13 mouse cellular contexts compared by ENCODE assay signal in the genomic region with DNA sequence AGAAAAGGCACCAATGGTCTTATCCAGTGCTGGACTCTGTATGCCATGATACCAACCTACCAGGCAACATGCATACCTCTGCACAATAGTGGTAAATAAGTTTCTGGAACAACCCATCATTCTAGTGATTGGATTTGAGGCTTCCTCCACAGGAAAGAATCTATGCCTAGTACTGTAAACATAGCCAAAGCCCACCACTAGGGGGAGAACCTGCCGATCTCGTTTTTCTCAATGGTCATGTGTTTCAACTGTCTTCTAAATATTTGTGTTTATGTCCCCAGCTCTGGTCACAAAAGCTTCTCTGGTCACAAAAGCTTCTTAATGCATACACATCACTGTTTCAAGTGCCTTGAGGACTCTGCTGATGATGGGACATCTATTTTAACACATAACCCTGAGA. TPM values are rescaled to one million over a fixed set of nuclear protein-coding genes. Genes with fewer than 3 reads are reported as not detected.
A peak's percentile ranks its signal among the peaks of the same experiment; 100 is the strongest.
DNase-seq lines count a peak whose midpoint lies in the region; ATAC-seq and TF ChIP-seq lines count a peak whose summit lies in the region.
"Had no signal": no experiment of that assay in that cellular context is flagged by ENCODE, and none has a peak within 500 bp of the region (broad histone marks: within the 10 kb centered on the region; RNA-seq: fewer than 3 reads in every experiment).

No protein-coding gene starts in this region.

- H3K9ac ChIP-seq in kidney, embryonic 16.5 days (replicated peaks; ENCODE audit: low read length): no peak overlapping the region
- H3K9ac ChIP-seq: liver, embryonic 15.5 days; neural tube, embryonic 15.5 days had no signal

- ATAC-seq in kidney, embryonic 16.5 days (ENCODE audit: low FRiP score, low TSS enrichment): no peak
- no peak for ATAC-seq in CD4-positive, CD25-positive, alpha-beta regulatory T cell, adult 4 months

- no peak overlapping the region for H3K4me3 ChIP-seq in kidney, adult 2 months (ENCODE audit: insufficient read depth, low read depth, low read length)
- H3K4me3 ChIP-seq in kidney, embryonic 16.5 days (ENCODE audit: low read length): no peak overlapping the region
- H3K4me3 ChIP-seq in thymus, adult 2 months (ENCODE audit: control insufficient read depth, insufficient read depth, low read length): no peak overlapping the region
- H3K4me3 ChIP-seq: heart, embryonic 10.5 days; liver, embryonic 15.5 days; neural tube, embryonic 15.5 days had no signal

- no peak overlapping the region for H3K27ac ChIP-seq in kidney, adult 2 months (ENCODE audit: insufficient read depth, low read depth, low read length)
- H3K27ac ChIP-seq in kidney, embryonic 16.5 days (ENCODE audit: low read length): no peak overlapping the region
- no peak overlapping the region for H3K27ac ChIP-seq in thymus, adult 2 months (ENCODE audit: control insufficient read depth, insufficient read depth, low read length)
- H3K27ac ChIP-seq: heart, embryonic 10.5 days; liver, embryonic 15.5 days; neural tube, embryonic 15.5 days had no signal

- no peaks in the 10 kb centered on the region for H3K27me3 ChIP-seq in kidney, adult 2 months (replicated peaks; ENCODE audit: control insufficient read depth, insufficient read depth, low read length)
- no peaks in the 10 kb centered on the region for H3K27me3 ChIP-seq in kidney, embryonic 16.5 days (ENCODE audit: insufficient read depth, low read length)
- H3K27me3 ChIP-seq in thymus, adult 2 months (ENCODE audit: control insufficient read depth, insufficient read depth, low read length): no peaks in the 10 kb centered on the region
- H3K27me3 ChIP-seq: liver, embryonic 15.5 days; neural tube, embryonic 15.5 days had no signal

- no peak overlapping the region for H3K4me2 ChIP-seq in kidney, embryonic 16.5 days (replicated peaks; ENCODE audit: low read depth, low read length)
- H3K4me2 ChIP-seq: liver, embryonic 15.5 days; neural tube, embryonic 15.5 days had no signal

- H3K4me1 ChIP-seq in kidney, adult 2 months (ENCODE audit: control insufficient read depth, insufficient read depth, low read length): no peaks in the 10 kb centered on the region
- H3K4me1 ChIP-seq in kidney, embryonic 16.5 days (ENCODE audit: insufficient read depth, low read length): no peaks in the 10 kb centered on the region
- no peaks in the 10 kb centered on the region for H3K4me1 ChIP-seq in thymus, adult 2 months (replicated peaks; ENCODE audit: control insufficient read depth, insufficient read depth, low read length)
- H3K4me1 ChIP-seq: heart, embryonic 10.5 days; liver, embryonic 15.5 days; neural tube, embryonic 15.5 days had no signal

- no peak for TF ChIP-seq CTCF in kidney, adult 2 months (conservative IDR thresholded peaks at IDR 0.05; ENCODE audit: insufficient read depth, insufficient read length, low read depth, low read length)
- TF ChIP-seq CTCF in thymus, adult 2 months (IDR thresholded peaks at IDR 0.05; ENCODE audit: borderline replicate concordance, control insufficient read depth, extremely low read depth, insufficient read depth, low read length, poor library complexity): no peak

- no peaks in the 10 kb centered on the region for H3K36me3 ChIP-seq in kidney, adult 2 months (ENCODE audit: control insufficient read depth, insufficient read depth, low read length)
- no peaks in the 10 kb centered on the region for H3K36me3 ChIP-seq in kidney, embryonic 16.5 days (ENCODE audit: insufficient read depth, low read length)
- H3K36me3 ChIP-seq in thymus, adult 2 months (ENCODE audit: control insufficient read depth, insufficient read depth, low read length): no peaks in the 10 kb centered on the region
- H3K36me3 ChIP-seq: heart, embryonic 10.5 days; liver, embryonic 15.5 days; neural tube, embryonic 15.5 days had no signal

- H3K9me3 ChIP-seq in kidney, embryonic 16.5 days (ENCODE audit: low read length): no peaks in the 10 kb centered on the region
- H3K9me3 ChIP-seq: heart, embryonic 10.5 days; liver, embryonic 15.5 days; neural tube, embryonic 15.5 days had no signal

- 58% methylated on average over 2 of the region's 2 CpGs for WGBS in kidney, adult 2 months
- WGBS in kidney, embryonic 16.5 days: 69% methylated on average over 2 of the region's 2 CpGs
- 73% methylated on average over 2 of the region's 2 CpGs for WGBS in thymus, adult 2 months

- TF ChIP-seq POLR2A in kidney, adult 2 months (IDR thresholded peaks at IDR 0.05; ENCODE audit: low read depth, low read length): no peak
- no peak for TF ChIP-seq POLR2A in thymus, adult 2 months (IDR thresholded peaks at IDR 0.05; ENCODE audit: control insufficient read depth, extremely low read depth, insufficient read depth, low read length, poor library complexity)

- peak; percentile 22 to 26 for DNase-seq in cerebellum, postnatal 10 days
- no peak for DNase-seq in cerebellum, adult 11-12 months
- peak; percentile 5 for DNase-seq in kidney, adult 2 months
- DNase-seq in thymus, adult 2 months: peak; percentile 8
- no peak for DNase-seq in thymus, adult 18-20 months
- DNase-seq in thymus, postnatal 4 days: peak; percentile 40
- DNase-seq: midbrain, embryonic 14.5 days; right cerebral cortex, postnatal 14 days had no signal

RNA-seq across cellular contexts. Expression of a gene that starts 43.4 kb away (rescaled TPM):
- polyA plus RNA-seq in kidney, adult 2 months (2012; rRNA removed): 1.8 and 3.5 TPM in 2 replicates
- polyA plus RNA-seq in kidney, embryonic 16.5 days (2015; fragmentation: Nextera tagmentation; extraction: Ambion mirVana): 42.9 and 43.7 TPM in 2 replicates
- 0.83 and 1.0 TPM in 2 replicates for polyA plus RNA-seq in thymus, adult 2 months (2012; rRNA removed)
- under 1 TPM; 0.28 to 0.63 TPM for polyA plus RNA-seq in CD4-positive, CD25-positive, alpha-beta regulatory T cell, adult 4 months (2017; shearing (Covaris generic))

Comparison
In these comparisons a context has a peak if more than half of its experiments do, and no peak if none do; other contexts are left out.
1. DNase-seq: peak in cerebellum, postnatal 10 days (2 of 2), kidney, adult 2 months (single experiment), thymus, adult 2 months (single experiment) and thymus, postnatal 4 days (single experiment); none in cerebellum, adult 11-12 months (single experiment) and thymus, adult 18-20 months (0 of 2).